Mouse (Mus musculus) fat pad, adult 2 months (tissue): ENCODE results near the gene E330021D16Rik.
"Not testable (repeated sequence)": the region's sequence is repeated elsewhere in the genome, so short reads cannot be mapped to it uniquely, and the experiment has no call there.

Experiments
- DNase-seq: peaks from one replicate; pipeline ENCODE4 v3.0.0-alpha.2; 2011; ENCODE audit warnings: low read depth, low spot score; ENCODE audit errors: extremely low read depth

E330021D16Rik gene

GRCm38 (mm10) chr6:136415133-136415775 lies at the start of gene E330021D16Rik:
TSS of gene E330021D16Rik (minus strand) at chr6:136415569.
- no peak for DNase-seq

DNA sequence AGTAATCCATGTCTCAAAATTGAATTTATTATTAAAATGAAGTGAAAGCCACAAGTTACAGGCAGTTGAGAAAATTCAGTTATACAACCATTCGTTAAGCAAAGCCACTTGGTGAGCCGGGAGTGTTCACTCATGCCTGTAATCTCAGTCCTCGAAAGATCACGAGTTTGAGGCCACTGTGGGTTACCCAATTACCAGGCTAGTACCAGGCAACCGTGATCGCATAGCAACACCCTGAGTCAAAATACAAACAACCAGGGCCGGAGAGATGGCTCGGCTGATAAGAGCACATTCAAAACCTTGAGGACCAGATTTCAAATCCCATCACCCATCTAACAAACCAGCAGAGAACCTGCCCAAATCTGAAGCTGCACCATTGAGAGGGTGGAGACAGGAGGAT lies 49.7 kb upstream of the E330021D16Rik start:
- no peak for DNase-seq

DNA sequence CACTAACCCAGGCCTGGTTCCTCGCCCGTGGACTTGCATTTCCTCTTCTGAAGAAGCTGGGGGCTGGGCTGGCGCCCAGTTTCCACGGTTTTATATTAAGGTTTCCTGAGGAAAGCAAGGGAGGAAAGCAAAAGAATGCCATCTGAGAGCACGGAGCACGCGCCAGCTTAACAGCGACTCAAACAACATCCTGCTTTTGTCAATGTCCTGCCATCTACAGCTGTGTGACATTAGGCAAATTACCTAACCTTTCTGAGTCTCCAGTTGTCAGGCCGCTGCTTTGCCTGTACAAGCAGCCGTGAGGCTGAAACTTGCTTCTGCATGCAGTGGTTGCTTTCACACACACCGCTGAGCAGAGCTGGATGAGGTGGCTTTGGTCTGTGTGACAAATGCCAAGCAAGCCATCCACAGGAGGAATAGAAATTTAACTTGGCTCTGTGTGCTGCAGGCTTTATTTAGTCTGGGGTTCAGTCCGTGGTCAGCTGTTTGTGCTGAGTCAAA lies 48.8 kb upstream of the E330021D16Rik start:
- DNase-seq, result no peak

- DNase-seq, result no peak
Measured at GRCm38 (mm10) chr6:136463491-136463890, 48.1 kb upstream of the E330021D16Rik start.

- no peak for DNase-seq
Measured at GRCm38 (mm10) chr6:136459156-136459555, 43.8 kb upstream of the E330021D16Rik start.

DNA sequence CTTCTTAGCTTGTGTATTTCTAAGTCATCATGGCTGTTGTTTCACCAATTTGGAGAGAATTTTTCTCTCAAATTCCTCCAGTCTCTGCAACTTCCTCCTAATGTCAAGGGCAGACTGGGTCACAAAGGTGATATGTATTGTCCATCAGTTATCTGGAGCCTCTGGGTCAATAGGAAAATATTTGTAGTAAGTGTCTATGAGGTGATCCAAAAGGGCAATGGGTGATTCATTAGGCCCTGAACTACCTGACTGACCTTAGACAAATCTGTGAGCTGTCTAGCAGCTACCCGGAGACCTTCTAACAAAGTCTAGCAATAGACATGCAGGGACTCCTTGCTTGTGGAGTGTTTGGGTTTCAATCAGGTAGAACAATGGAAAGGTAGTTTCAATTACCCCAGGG lies 40.9 kb upstream of the E330021D16Rik start:
- no peak for DNase-seq

DNA sequence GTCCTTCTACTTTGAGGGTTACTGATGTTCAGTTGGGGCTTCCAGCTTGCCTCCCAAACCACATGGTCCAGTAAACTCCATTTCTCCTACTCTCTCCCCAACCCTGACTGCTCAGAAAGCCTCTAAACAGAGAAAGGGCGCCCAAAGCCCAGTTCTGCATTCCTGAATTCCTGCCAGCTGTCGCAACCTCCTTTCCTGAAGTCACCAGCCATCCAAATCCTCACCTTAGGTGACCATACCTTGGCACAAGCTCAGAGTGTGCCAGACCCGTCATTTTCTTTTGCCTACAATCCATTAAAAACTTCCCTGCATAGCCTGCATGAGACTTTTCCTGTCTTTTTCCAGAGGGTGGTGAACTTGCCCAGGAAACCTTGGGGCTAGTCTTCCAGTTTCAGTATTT lies 40.3 kb upstream of the E330021D16Rik start:
- DNase-seq, result no peak

DNA sequence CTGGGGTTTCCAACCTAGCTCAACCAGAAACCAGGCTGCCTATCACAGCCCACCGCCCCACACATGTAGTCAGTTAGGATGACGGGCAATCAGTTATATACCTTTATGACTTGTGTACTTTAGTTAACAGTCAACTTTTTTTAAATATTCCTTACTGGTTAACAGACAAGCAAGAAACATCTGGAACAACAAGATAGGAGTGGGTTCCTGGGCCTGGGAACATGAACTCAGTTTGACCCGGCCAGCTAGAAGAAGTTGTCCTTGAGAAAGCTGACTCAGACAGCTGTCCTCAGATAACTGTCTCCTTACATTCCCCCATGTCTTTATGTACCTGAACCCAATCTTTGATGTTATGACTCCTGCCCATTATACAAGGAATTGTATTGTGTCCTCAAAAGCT lies 37.3 kb upstream of the E330021D16Rik start:
- no peak for DNase-seq

- DNase-seq, result no peak
Measured at GRCm38 (mm10) chr6:136450863-136451262, 35.5 kb upstream of the E330021D16Rik start.

GRCm38 (mm10) chr6:136449930-136450329 lies 34.6 kb upstream of the E330021D16Rik start:
- DNase-seq, result no peak

GRCm38 (mm10) chr6:136449270-136449692 lies 33.9 kb upstream of the E330021D16Rik start:
- no peak for DNase-seq

DNA sequence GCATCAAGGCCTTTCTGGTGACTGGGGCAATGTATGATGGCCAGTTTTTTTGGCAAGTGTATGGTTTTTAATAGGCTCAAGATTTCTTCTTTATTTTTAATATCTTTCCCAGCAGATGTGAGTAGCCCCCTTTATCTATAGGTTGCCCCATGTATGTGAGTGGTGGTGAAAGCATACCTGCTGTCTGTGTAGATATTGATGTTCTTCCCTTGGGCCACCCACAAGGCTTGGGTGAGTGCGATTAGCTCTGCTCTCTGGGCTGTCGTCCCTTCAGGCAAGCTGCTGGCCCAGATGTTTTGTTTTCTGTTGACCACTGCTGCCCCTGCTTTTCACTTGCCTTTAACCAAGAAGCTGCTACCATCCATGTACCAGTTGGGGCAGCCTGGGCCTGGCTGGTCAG lies 23.8 kb upstream of the E330021D16Rik start:
- DNase-seq, result not testable (repeated sequence)

DNA sequence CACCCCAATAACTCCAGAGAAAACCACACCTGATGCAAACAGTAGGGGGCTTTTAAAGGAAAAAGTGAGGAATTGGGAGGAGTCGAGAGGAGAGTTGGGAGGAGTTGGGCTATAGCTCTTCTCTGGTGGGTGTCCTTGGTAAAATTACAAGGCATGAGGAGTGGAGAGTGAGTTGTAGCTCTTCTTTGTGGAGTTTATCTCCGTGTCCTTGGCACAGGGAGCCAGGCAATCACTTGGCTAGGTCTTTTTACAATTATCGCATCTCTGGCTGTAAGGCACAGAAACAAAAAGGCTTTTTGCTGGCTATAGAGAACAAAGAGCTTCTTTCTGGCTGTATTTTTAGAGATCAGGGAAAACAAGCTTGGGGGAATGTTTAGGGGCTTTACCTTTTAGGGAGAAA lies 20.8 kb upstream of the E330021D16Rik start:
- DNase-seq, result not testable (repeated sequence)

GRCm38 (mm10) chr6:136433573-136433972 lies 18.2 kb upstream of the E330021D16Rik start:
- DNase-seq, result no peak

- DNase-seq, result no peak
Measured at GRCm38 (mm10) chr6:136431896-136432248, 16.5 kb upstream of the E330021D16Rik start.

DNA sequence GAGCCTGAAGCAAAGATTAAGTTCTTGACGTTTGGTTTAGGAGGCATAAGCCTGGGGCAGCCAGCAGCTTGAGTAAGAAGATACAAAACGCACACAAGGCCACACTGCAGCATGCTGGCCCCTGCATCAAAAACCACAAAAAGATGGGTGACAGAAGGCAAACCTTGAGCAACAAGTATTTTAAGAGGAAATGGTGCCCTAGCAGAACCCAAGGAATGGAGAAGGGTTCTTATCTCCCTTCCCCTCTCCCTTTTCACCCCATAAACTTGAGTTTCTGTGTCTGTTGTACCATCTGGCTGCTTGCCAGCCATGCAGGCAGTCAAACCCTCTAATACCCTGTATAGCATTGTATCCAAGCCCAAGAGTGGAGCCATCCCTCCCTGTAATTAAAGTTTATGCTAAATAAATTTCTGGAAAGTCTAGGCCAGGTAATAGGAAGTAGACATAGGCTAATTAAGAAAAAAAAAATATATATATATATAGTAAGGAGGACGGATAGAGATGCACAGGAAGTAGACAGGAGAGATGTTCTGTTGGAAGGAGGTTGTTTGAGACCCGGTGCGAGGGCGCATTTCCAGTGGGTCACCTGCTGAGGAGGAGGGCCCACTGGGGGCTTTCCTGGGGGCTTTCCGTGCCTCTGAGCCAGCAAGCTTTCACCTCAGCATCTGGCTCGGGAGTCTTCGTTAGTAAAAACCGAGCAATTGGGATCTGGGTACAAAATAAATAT lies 16.0 kb upstream of the E330021D16Rik start:
- DNase-seq, result no peak

GRCm38 (mm10) chr6:136429441-136429840 lies 14.1 kb upstream of the E330021D16Rik start:
- no peak for DNase-seq

GRCm38 (mm10) chr6:136428412-136428811 lies 13.0 kb upstream of the E330021D16Rik start:
- DNase-seq, result no peak

GRCm38 (mm10) chr6:136427240-136427639 lies 11.9 kb upstream of the E330021D16Rik start:
- DNase-seq, result no peak

DNA sequence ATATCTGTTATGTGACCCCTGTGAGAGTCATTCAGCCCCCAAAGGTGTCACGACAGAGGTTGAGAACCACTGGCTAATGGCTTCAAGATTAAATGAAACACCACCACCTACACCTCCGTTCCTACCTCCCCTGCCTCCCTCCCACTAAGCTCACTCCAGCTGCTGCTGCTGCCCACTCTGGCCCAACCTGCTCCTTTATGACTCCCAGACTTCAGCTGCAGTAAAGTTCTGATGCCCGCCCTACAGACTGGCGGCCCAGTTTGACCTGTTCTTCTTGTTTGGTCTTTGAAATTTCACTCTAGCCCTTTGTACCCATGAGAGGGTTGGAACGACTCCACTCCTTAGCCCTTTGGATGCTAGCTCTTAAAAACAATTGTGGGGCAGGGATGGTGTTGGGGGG lies 10.6 kb upstream of the E330021D16Rik start:
- peak; percentile 11 for DNase-seq

GRCm38 (mm10) chr6:136424166-136424565 lies 8.8 kb upstream of the E330021D16Rik start:
- no peak for DNase-seq

- DNase-seq, result no peak
Measured at GRCm38 (mm10) chr6:136423201-136423600, 7.8 kb upstream of the E330021D16Rik start.
